Mouse (Mus musculus) mouse embryonic stem cell (cell line): ENCODE results near the gene Stox1.
"Not testable (repeated sequence)": the region's sequence is repeated elsewhere in the genome, so short reads cannot be mapped to it uniquely, and the experiment has no call there.

ENCODE experiments used
- in situ Hi-C, 2 experiments: fragments of 300-500 bp; cut with MboI; formaldehyde crosslinking; loops; 1 replicate in 1 of 2; 3 replicates in 1 of 2; pipeline ENCODE4 v1.14.3; 2019 to 2020; ENCODE audit warnings: low sequenced_read_pairs in 2 of 2, low pct_unique_long_range_greater_than_20kb in 1 of 2, mixed read lengths in 1 of 2; ENCODE audit not compliant: unreplicated experiment in 1 of 2

Gene Stox1

DNA sequence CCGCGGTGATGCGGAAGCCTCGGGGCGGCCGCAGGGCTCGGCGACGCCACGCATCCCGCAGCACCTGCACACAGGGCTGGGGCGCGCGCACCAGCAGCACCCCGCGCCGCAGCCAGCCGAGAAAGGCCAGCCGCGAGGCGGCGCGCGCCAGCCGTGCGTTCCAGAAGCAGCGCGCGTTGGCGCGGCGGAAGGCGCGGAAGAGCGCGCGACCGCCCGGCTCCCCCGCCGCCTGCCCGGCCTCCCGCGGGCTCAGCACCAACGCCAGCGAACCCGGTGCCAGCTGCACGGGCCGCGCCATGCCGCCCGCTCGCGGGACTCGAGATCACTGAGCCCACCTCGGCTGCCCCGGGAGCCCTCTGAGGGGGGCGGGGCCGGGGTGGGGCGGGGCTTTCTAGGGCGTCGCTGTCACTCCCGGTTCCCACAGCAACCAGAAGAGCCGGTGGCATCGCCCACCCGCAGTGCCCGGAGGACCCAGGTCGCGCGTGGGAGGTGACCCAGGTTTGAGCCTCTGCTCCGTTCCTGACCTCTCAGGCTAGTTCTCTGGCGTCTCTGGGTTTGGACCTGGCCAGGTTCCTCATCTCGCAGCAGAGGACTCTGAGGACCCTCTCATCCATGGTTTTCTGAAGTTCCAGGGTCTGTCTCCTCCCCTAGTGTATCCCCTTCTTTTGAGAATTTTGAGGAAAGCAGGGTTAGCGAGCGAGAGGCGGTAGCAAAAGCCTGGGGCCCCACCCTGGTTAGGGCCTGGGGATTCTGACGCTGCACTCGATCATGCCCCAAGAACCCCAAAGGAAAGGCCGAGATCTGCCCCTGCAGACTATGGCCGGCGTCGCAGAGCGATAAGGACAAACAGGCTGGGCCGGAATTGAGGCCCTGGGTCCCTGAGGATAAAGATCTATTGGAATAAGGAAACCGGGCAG is at the start of gene Stox1:
Stox1 (minus strand) TSS at position 358 of the 917 bp plus-strand sequence.
- in situ Hi-C loops, result no loop called here

GRCm38 (mm10) chr10:62750781-62751180 is 24.9 kb upstream of the Stox1 start:
- in situ Hi-C loops, result loop anchor here (25.0 kb wide), 1 partner anchor 562 kb away; no protein-coding TSS in a partner anchor

DNA sequence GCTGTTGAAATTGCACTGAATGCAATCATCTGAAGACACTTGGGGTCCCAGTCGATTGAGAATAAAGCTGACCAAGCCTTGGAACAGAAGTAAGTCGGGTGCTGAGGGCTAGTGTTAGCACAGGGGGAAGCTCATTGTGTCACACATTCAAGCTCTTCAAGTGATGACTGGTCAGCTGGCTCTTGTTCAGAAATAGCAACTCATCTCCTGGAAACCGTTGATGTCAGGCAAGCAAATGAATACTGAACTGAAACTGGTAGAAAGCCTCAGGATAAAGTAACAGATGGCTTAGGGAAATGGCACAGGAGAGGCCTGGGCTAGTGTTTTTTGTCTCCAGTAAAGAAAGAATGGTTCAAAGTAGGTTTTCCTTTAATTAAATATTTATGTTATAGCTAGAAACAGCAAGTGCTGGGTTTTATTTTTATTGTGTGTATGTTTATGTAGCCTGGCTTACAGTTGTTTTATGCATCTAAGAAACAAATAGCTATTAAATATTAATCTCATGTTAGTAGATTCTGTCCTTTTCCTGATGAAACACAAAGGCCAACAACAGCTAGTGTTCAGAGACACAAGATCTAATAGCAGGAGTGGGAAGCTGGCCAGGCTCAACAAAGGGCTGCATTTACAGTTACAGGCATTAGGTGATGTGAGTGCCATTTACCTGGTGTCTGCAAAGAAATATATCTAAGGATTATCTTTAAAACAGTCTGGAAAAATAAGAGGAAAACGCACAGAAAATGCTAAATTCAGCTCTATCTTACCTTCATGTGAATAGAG is 14.2 kb upstream of the Stox1 start:
- in situ Hi-C loops, result no loop called here

DNA sequence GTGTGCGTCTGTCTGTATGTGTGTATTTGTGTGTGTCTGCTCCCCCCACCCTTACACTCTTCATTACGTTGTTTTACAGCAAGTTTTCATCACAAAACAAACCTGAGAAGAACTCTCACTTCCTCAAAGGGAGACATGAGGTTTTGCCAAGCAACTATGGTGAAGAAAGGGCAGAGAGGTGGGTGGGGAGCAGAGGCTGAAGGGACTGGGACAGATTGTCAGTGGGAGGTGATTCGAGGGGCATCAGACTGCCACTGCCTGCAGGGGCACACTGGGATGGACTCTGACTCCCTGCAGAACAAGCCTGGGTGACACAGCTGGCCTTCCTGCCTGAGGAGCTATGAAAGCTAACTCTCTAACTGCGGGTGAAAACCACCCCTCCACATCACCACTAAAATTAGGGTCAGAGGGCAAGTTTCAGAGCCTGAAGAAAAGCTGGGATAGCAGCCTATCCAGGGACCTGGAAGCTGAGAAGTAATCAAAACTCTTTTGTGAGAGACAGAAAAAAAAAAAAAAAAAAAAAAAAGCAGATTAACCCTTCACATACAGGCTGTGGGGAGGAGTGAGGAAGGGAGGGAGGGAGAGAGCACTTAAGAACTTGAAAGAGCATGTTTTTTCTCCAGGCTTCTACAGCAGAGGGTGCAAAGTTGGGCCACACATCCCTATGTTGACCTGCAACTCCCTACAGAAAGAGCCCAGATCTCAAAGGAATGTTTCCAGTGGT is 11.2 kb upstream of the Stox1 start:
- in situ Hi-C loops, result no loop called here

DNA sequence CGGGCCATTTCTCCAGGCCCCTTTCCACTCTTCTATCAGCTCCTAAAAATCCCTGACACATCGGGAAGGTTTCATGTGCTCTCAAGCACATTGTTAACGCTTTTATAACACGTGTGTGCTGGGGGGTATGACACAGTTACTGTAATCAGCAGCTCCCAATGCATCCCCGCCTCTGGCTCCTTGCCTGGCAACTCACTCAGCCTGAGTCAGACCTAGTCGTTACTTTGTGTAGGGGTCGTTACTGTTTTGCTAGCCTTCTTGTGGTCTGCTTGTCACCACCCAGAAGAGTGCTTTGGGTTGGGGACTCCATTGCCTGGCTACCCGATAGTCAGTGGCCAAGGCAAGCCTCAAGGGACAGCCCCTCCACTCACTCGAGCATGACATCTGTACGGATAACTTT is 4.9 kb upstream of the Stox1 start:
- in situ Hi-C loops, result no loop called here

GRCm38 (mm10) chr10:62724936-62725335 is 992 bp downstream of the Stox1 start:
- in situ Hi-C loops, result no loop called here

GRCm38 (mm10) chr10:62722701-62723100 is 3.2 kb downstream of the Stox1 start:
- in situ Hi-C loops, result no loop called here

GRCm38 (mm10) chr10:62720574-62720973 is 5.4 kb downstream of the Stox1 start:
- in situ Hi-C loops, result not testable (repeated sequence)

DNA sequence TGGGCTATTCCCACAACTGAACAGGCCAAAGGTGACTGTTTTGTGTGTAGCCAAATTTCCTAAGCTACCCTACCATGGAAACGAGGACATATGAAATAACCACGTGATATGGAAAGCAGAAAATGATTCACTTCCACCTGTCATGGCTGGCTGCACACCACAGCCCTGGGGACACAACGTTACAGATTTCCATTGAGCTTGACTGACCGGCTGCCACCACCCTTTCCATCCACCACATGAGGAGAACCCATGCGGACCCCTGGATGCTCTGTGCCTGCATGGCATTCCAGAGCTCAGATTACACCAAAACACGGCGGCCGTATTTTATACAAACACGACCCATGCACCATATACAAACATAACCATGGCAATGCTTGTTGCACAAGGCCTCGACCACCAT is 12.5 kb downstream of the Stox1 start:
- in situ Hi-C loops, result no loop called here

DNA sequence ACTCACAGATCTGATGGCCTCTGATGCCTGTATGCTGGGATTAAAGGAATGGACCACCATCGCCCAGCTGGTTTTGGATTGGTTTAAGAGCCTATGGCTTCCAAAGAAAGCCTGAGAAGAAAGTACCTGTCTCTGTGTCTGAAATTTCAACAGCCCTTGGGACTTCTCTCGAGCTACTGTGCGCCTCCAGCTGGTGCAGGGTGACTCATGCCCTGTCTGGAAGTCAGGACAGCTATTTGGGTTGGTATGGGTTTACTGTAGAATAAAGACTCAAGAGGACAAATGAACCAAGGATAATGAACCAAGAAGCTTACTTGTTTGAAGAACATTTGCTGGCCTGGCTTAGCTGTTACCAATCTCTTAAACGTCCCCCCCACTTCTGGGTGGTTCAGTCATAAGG is 22.3 kb downstream of the Stox1 start:
- in situ Hi-C loops, result no loop called here

GRCm38 (mm10) chr10:62702436-62702835 is 23.5 kb downstream of the Stox1 start:
- in situ Hi-C loops, result no loop called here

- in situ Hi-C loops, result no loop called here
Observed at GRCm38 (mm10) chr10:62692771-62693170, 33.2 kb downstream of the Stox1 start.

DNA sequence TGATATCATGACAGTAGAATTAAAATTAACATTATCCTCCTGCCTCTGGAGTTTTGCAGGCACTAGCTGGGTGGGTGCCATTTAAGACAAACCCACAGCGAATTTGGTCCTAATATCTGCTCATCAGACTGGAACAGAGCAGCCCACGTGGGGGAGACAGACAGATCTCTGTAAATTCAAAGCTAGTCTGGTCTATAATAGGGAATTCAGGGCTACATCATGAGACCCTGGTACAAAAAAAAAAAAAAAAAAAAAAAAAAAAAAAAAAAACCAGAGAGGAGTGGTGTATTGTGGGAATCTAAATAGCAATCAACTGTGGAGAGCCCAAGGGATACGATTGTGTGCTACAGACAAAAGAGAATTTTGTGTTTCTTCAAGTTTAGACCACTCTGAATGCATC is 33.7 kb downstream of the Stox1 start:
- in situ Hi-C loops, result no loop called here

DNA sequence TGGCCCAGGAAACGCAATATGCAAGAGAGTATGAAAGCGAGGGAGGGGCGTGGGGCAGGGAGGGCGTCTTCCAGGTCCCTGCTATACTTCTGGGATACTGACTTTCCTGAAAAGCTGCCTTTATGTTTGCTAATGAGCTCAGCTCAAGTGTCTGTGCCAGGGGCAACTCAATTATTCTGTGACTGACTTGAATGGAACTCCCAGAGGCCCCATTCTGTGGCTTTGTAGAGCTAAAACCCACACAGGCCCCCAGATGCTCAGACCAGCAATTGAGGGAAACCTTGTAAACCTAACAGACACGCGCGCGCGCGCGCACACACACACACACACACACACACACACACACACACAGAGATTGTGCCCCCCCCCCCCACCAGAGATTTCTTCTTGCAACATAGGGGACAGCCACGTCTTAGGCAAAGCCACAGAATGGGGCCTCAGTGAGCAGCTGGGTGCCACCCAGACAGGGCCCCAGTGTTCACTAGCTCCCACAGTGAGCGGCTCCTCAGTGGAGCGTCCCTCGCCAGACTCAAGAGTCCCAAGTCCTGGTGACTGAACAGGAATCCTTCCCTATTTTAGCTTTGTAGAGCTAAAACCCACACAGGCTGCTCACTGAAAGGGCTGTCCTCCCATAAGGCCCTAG is 38.8 kb downstream of the Stox1 start:
- in situ Hi-C loops, result no loop called here

- in situ Hi-C loops, result no loop called here
Observed at GRCm38 (mm10) chr10:62683043-62683442, 42.9 kb downstream of the Stox1 start.

- in situ Hi-C loops, result no loop called here
Observed at GRCm38 (mm10) chr10:62679833-62680232, 46.1 kb downstream of the Stox1 start.

GRCm38 (mm10) chr10:62677329-62677728 is 48.6 kb downstream of the Stox1 start:
- in situ Hi-C loops, result no loop called here

GRCm38 (mm10) chr10:62676196-62676595 is 49.7 kb downstream of the Stox1 start:
- in situ Hi-C loops, result no loop called here
